Mouse (Mus musculus) limb, embryonic 11.5 days (tissue): ENCODE results near the gene Mfsd12. TPM values are rescaled to one million over a fixed set of nuclear protein-coding genes. Genes with fewer than 3 reads are reported as not detected.

Experiments
- ATAC-seq: fragments of 200-750 bp; cut with Nextera tagmentation; 2 replicates; pipeline ENCODE4 v1.8.0; 2017; ENCODE audit warnings: low read depth; ENCODE audit not compliant: insufficient number of reproducible peaks, low FRiP score, low TSS enrichment
- DNase-seq: peaks from one replicate; pipeline ENCODE4 v3.0.0-alpha.2; 2015; ENCODE audit warnings: low spot score
- H3K27ac ChIP-seq: fragments of 300-500 bp; sonication (generic); replicated peaks from 2 replicates; pipeline ENCODE4 v1.5.1; 2014; ENCODE audit warnings: low read depth, mild to moderate bottlenecking, low read length
- H3K27me3 ChIP-seq: fragments of 300-500 bp; sonication (generic); 2 replicates; pipeline ENCODE4 v1.6.1; 2014; ENCODE audit warnings: mild to moderate bottlenecking, low read length, mixed read lengths; ENCODE audit not compliant: control insufficient read depth, insufficient read depth
- H3K36me3 ChIP-seq: fragments of 300-500 bp; sonication (generic); 2 replicates; pipeline ENCODE4 v1.6.1; 2014; ENCODE audit warnings: mild to moderate bottlenecking, low read length, moderate library complexity, mixed read lengths; ENCODE audit not compliant: control insufficient read depth, insufficient read depth
- H3K4me1 ChIP-seq: fragments of 300-500 bp; sonication (generic); 2 replicates; pipeline ENCODE4 v1.6.1; 2014; ENCODE audit warnings: low read length, mixed read lengths; ENCODE audit not compliant: control insufficient read depth, insufficient read depth
- H3K4me2 ChIP-seq: fragments of 300-500 bp; sonication (generic); 2 replicates; pipeline ENCODE4 v1.6.1; 2014; ENCODE audit warnings: low read depth, mild to moderate bottlenecking, moderate library complexity; ENCODE audit not compliant: severe bottlenecking
- H3K4me3 ChIP-seq: fragments of 300-500 bp; sonication (generic); 2 replicates; pipeline ENCODE4 v1.5.1; 2014; ENCODE audit warnings: low read depth, low read length
- H3K9ac ChIP-seq: fragments of 300-500 bp; sonication (generic); 2 replicates; pipeline ENCODE4 v1.6.1; 2014; ENCODE audit warnings: mild to moderate bottlenecking, low read length
- H3K9me3 ChIP-seq: fragments of 300-500 bp; sonication (generic); 2 replicates; pipeline ENCODE4 v1.6.1; 2016; ENCODE audit warnings: low read length; ENCODE audit not compliant: control insufficient read depth
- WGBS: fragments of 180-500 bp; shearing (Covaris S2); extraction: QIAGEN DNeasy Blood & Tissue Kit; methylation state at CpG from one replicate; pipeline ENCODE4 v1.1.7; 2014; 5-methylcytosine and 5-hydroxymethylcytosine counted together
- polyA plus RNA-seq: library from polyadenylated mRNA; unstranded; fragments of >200 nt; fragmentation: Nextera tagmentation; extraction: Ambion mirVana; gene quantifications from 2 replicates; pipeline ENCODE4 v1.2.1, GENCODE M21; 2014

Gene Mfsd12
- polyA plus RNA-seq, 1 experiment from 2014 or later: 4.7 TPM

- peak; percentile 62 for ATAC-seq
- no peaks in the 10 kb centered on the region for H3K27me3 ChIP-seq
- peak within 1 kb of the TSS; percentile 65 for H3K4me3 ChIP-seq
- WGBS: 1% methylated on average over 36 of the region's 59 CpGs
- DNase-seq: no peak
- peak within 1 kb of the TSS; percentile 37; the same call in 1 of the 2 replicates for H3K27ac ChIP-seq
- H3K9me3 ChIP-seq: no peaks in the 10 kb centered on the region
- H3K4me1 ChIP-seq: peaks cover 13% of the 10 kb centered on the region
- peak within 1 kb of the TSS; percentile 82 for H3K4me2 ChIP-seq
- H3K9ac ChIP-seq: peak within 1 kb of the TSS; percentile 75
- 0 out of 2 replicates have a peak, but pooled peaks cover 5% of the 10 kb centered on the region for H3K36me3 ChIP-seq
Observed at GRCm38 (mm10) chr10:81377793-81378552, 20.7 kb downstream of the Mfsd12 start, which contains the start of gene Fzr1. Gene Fzr1 (minus strand): TSS chr10:81378516.

GRCm38 (mm10) chr10:81378553-81379182 lies 21.4 kb downstream of the Mfsd12 start:
- H3K36me3 ChIP-seq: 0 out of 2 replicates have a peak, but pooled peaks cover 4% of the 10 kb centered on the region
- H3K4me2 ChIP-seq: peak overlapping the region; percentile 82
- H3K9ac ChIP-seq: peak overlapping the region; percentile 58
- ATAC-seq (peak; percentile 97), DNase-seq (peak; percentile 100)
- H3K27me3 ChIP-seq: no peaks in the 10 kb centered on the region
- H3K4me3 ChIP-seq: peak overlapping the region; percentile 65
- peaks cover 13% of the 10 kb centered on the region for H3K4me1 ChIP-seq
- H3K27ac ChIP-seq: peak overlapping the region; percentile 37; the same call in 1 of the 2 replicates
- WGBS: under 1% methylated on average over 46 of the region's 46 CpGs
- no peaks in the 10 kb centered on the region for H3K9me3 ChIP-seq

DNA sequence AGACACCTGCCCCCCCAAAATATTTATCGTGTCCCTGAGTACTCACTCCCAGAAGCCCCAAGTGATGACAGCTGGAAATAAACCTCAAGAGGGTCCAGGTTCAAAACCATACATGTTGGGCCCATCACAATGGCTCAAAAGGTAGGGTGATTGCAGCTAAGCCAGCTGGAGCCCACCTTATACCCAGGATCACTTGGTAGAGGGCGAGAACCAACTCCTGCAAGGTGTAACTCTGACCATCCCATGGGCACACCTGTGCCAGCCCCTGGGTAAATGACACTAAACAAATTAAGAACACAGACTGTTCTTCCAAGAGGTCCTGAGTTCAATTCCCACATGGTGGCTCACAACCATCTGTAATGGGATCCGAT lies 21.9 kb downstream of the Mfsd12 start:
- no peaks in the 10 kb centered on the region for H3K27me3 ChIP-seq
- H3K9ac ChIP-seq: peak overlapping the region; percentile 58
- peak overlapping the region; percentile 49 for H3K4me2 ChIP-seq
- DNase-seq (no peak), ATAC-seq (no peak)
- peak overlapping the region; percentile 65 for H3K4me3 ChIP-seq
- H3K27ac ChIP-seq: peak overlapping the region; percentile 37; the same call in 1 of the 2 replicates
- H3K4me1 ChIP-seq: peaks cover 13% of the 10 kb centered on the region
- 60% methylated on average over 3 of the region's 3 CpGs for WGBS
- H3K9me3 ChIP-seq: no peaks in the 10 kb centered on the region
- 0 out of 2 replicates have a peak, but pooled peaks cover 3% of the 10 kb centered on the region for H3K36me3 ChIP-seq

DNA sequence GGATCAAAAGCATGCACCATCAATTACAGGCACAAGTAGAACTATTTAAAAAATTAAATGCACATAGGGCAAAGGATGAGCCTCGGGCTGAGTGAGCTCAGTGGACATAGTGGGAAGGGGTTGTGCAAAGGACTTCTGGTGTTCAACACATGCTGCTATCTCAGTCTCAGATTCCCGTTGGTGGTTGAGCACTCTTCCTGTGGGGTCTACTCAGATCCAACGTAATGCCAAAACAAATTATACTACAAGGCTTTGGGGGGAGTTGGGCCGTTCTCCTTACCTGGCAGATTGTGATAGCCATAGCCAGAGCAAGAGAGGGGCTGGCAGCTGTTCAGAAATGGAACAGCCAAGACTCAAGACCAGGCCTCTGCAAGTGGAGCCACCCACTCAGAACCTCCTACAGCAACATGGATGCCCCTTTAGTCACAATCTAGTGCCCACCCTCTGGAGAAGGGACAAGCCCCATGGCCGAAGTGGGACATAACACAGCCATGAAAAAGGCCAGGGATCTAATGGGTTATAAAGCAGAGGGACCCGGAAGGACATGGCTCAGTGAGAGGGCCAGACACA lies 22.6 kb downstream of the Mfsd12 start:
- WGBS: 92% methylated on average over 6 of the region's 6 CpGs
- no peaks in the 10 kb centered on the region for H3K27me3 ChIP-seq
- H3K4me3 ChIP-seq: no peak overlapping the region
- H3K4me2 ChIP-seq: no peak overlapping the region
- 0 out of 2 replicates have a peak, but pooled peaks cover 3% of the 10 kb centered on the region for H3K36me3 ChIP-seq
- ATAC-seq (no peak), DNase-seq (no peak)
- no peaks in the 10 kb centered on the region for H3K9me3 ChIP-seq
- no peak overlapping the region for H3K9ac ChIP-seq
- H3K4me1 ChIP-seq: peaks cover 13% of the 10 kb centered on the region
- H3K27ac ChIP-seq: no peak overlapping the region

DNA sequence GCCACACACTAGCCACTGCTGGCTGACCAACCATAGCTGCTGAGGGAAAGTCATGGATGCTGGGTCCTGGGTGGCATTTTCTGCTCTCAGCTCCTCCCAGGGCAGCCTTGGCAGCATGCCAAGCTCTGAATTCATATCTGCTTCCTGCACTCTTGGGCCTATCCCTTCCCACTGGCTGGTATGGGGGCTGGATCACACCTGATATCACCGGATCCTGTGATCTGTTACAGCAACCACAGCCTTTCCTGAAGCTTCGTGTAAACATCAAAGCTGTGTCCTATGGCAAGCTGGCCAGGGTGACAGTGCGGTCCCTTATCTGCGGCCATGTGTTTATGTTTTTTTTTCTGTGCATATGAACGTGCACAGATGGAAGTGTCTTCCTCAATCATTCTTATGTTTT lies 24.7 kb downstream of the Mfsd12 start:
- Histone ChIP-seq H3K4me2 (no peak overlapping the region), H3K27me3 (no peaks in the 10 kb centered on the region), H3K36me3 (peaks cover 11% of the 10 kb centered on the region; the same call in 1 of the 2 replicates), H3K9me3 (no peaks in the 10 kb centered on the region), H3K4me1 (peaks cover 10% of the 10 kb centered on the region), H3K9ac (no peak overlapping the region), H3K4me3 (no peak overlapping the region), H3K27ac (no peak overlapping the region)
- 90% methylated on average over 5 of the region's 5 CpGs for WGBS
- ATAC-seq (no peak), DNase-seq (no peak)

- H3K27me3 ChIP-seq: no peaks in the 10 kb centered on the region
Observed at GRCm38 (mm10) chr10:81383802-81384604, 26.7 kb downstream of the Mfsd12 start, which contains the start of the genes Dohh and Gm48551. Gene Dohh (plus strand): TSS chr10:81384428. Gene Gm48551 (plus strand): TSS chr10:81384466.

GRCm38 (mm10) chr10:81384605-81384982 lies 27.3 kb downstream of the Mfsd12 start:
- Histone ChIP-seq H3K9ac (peak overlapping the region; percentile 76), H3K9me3 (no peaks in the 10 kb centered on the region), H3K27me3 (no peaks in the 10 kb centered on the region), H3K4me1 (peaks cover 6% of the 10 kb centered on the region), H3K36me3 (peaks cover 17% of the 10 kb centered on the region; the same call in 1 of the 2 replicates), H3K4me3 (peak overlapping the region; percentile 82), H3K4me2 (peak overlapping the region; percentile 91), H3K27ac (peak overlapping the region; percentile 71)
- ATAC-seq: peak; percentile 15; the same call in 1 of the 2 replicates
- WGBS: 2% methylated on average over 19 of the region's 19 CpGs
- no peak for DNase-seq

More at GRCm38 (mm10) chr10:81383802-81384604, 26.7 kb downstream of the Mfsd12 start, which contains the start of the genes Dohh and Gm48551:
- peak; percentile 87 for ATAC-seq
- WGBS: 5% methylated on average over 50 of the region's 54 CpGs
- Histone ChIP-seq H3K4me2 (peak within 1 kb of the TSS; percentile 91), H3K27ac (peak within 1 kb of the TSS; percentile 71), H3K4me1 (peaks cover 6% of the 10 kb centered on the region), H3K36me3 (peaks cover 17% of the 10 kb centered on the region; the same call in 1 of the 2 replicates), H3K4me3 (peak within 1 kb of the TSS; percentile 82), H3K9ac (peak within 1 kb of the TSS; percentile 76), H3K9me3 (no peaks in the 10 kb centered on the region)
- peak; percentile 99 for DNase-seq
